Mouse (Mus musculus) bone marrow macrophage, adult 2 months (primary cell): ENCODE results near the gene Trim29.

Experiments
- CTCF ChIP-seq: IDR thresholded peaks from 2 replicates; pipeline ENCODE4 v1.5.1; 2012; ENCODE audit warnings: low read depth, mild to moderate bottlenecking, low read length, moderate library complexity
- POLR2A ChIP-seq: IDR thresholded peaks from 2 replicates; pipeline ENCODE4 v1.6.1; 2012; ENCODE audit warnings: mild to moderate bottlenecking, low read depth, low read length, borderline replicate concordance

GRCm38 (mm10) chr9:43271761-43272518 lies 38.7 kb upstream of the Trim29 start:
- no peak for TF ChIP-seq CTCF
- TF ChIP-seq POLR2A = no peak
